Mouse (Mus musculus) spleen, embryonic (tissue): ENCODE results near the gene Tas2r117.

ENCODE experiments used
- CTCF ChIA-PET: fragments of 350-600 bp; sonication (Branson Sonifier 250); formaldehyde crosslinking; loops from one replicate; lab custom pipeline; 2022; lab: Charles Lee

Tas2r117 gene

DNA sequence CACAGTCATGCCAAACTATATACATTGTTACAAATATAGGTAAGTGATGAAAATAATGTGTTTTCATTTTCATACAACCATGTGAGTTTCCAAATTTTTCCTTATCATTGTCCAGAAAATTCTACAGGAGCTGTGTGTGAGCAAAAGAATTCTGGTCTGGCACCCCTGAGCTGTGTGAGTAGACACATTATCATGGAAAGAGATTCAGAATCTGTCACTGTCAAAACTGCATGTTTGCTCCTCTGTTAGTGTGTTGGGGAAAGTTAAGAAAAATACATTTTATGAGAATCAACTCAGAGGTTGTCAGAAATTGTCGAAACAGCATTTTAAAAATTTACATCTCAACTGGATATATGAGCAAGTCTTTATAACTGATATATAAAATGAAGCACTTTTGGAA lies at the start of gene Tas2r117:
Gene Tas2r117 (plus strand): TSS at position 301 of the 400 bp plus-strand sequence.
- CTCF ChIA-PET = no interaction called here

DNA sequence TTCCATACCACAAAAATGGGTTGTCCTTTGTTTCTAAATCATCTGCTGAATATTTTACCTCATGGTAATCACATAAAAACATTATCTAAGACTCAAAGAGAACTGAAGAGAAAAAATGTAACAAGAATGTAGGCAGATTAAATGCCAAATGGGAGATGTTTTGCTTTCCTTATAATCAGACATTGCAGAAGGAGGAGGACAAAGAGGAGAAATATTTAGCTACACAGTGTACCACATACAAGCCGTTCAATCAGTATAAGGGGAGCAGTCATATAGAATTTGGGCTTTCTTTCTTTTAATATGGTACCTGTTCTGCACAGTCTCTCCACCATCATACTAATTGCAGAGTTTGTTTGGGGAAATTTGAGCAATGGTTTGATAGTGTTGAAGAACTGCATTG lies 48.2 kb upstream of the Tas2r117 start, which contains the start of gene Tas2r124:
Gene Tas2r124 (plus strand): TSS at position 301 of the 400 bp plus-strand sequence.
- CTCF ChIA-PET = no interaction called here

- CTCF ChIA-PET = no interaction called here
These were observed 40.8 kb upstream of the Tas2r117 start, which contains the start of gene Tas2r102 for GRCm38 (mm10) chr6:132761831-132762230. Gene Tas2r102 (plus strand): TSS chr6:132762131.

- CTCF ChIA-PET = no interaction called here
These were observed 24.6 kb upstream of the Tas2r117 start, which contains the start of gene Tas2r136 for GRCm38 (mm10) chr6:132778062-132778461. Gene Tas2r136 (minus strand): TSS chr6:132778162.

GRCm38 (mm10) chr6:132795393-132795792 lies 7.2 kb upstream of the Tas2r117 start:
- CTCF ChIA-PET = no interaction called here

DNA sequence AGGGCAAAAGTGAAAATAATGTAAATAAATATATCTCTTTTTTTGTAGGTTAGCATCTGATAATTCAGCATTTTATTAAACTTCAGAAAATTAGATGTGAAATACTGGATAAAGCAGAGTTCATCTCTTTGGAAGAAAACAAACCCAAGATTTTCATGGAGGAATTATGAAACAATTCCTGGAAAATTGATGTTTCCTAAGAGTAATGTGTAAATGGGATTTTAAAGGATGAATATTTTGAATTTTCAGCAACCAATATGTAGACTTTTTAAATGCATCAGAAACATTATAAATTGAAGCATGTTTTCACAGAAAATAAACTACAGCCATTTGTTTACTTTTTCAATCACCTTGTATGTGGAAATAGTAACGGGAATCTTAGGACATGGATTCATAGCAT lies 44.2 kb downstream of the Tas2r117 start, which contains the start of gene Tas2r123:
Gene Tas2r123 (plus strand): TSS at position 301 of the 400 bp plus-strand sequence.
- CTCF ChIA-PET = no interaction called here
